Mouse (Mus musculus): ENCODE results near the gene Pigk.

- TF ChIP-seq TAL1 (IDR thresholded peaks at IDR 0.05; ENCODE audit: low read length) = no peak
- TF ChIP-seq GATA1 (IDR thresholded peaks at IDR 0.05; ENCODE audit: low read length) = no peak
Measured at GRCm38 (mm10) chr3:152875723-152876290, 161.9 kb downstream of the Pigk start.

Measured in erythroblast, embryonic 14.5 days (primary cell).